Mouse (Mus musculus): ENCODE data around the gene Tspan5. TPM values are rescaled to one million over a fixed set of nuclear protein-coding genes. Genes with fewer than 3 reads are reported as not detected.

Tspan5 gene
- polyA plus RNA-seq, 1 experiment = 3.9 TPM

GRCm38 (mm10) chr3:138853996-138854836 is 112.2 kb downstream of the Tspan5 start:
- H3K27me3 ChIP-seq (ENCODE audit: control insufficient read depth, insufficient read depth, low read length) = no peaks in the 10 kb centered on the region
- WGBS = 90% methylated on average over 16 of the region's 16 CpGs
- H3K27ac ChIP-seq (ENCODE audit: insufficient read depth, low read length) = no peak overlapping the region
- H3K4me1 ChIP-seq (ENCODE audit: control insufficient read depth, insufficient read depth, insufficient read length) = no peaks in the 10 kb centered on the region
- no peaks in the 10 kb centered on the region for H3K36me3 ChIP-seq (ENCODE audit: control insufficient read depth, insufficient read depth, low read length)
- DNase-seq (ENCODE audit: low read depth in 1 of 2, low spot score in 2 of 2) = no peak
- no peak overlapping the region for H3K4me3 ChIP-seq (ENCODE audit: extremely low read depth, insufficient read depth, insufficient read length)
- TF ChIP-seq CTCF (IDR thresholded peaks at IDR 0.05; ENCODE audit: extremely low read depth, insufficient read depth, insufficient read length, insufficient replicate concordance) (no peak), POLR2A (IDR thresholded peaks at IDR 0.05; ENCODE audit: low read depth, low read length) (no peak)

DNA sequence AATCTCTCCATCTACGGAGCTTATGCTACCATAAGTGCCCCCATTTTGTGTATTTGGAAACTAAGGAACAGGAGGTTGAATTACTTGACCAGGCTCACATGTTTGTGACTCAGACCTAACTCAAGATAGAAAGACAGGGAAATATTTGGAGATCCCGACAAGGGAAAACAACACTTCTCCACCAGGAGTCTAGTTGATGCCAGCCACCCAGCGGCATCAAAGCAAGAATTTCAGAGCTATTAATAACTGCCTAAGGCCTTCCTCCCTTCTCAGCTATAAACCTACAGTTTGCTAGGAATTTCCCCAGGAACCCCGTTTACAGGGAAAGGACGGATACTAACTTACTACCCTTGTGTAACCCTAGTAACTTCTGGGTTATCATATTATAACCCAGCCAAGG is 113.4 kb downstream of the Tspan5 start:
- DNase-seq (ENCODE audit: low read depth in 1 of 2, low spot score in 2 of 2) = no peak
- no peaks in the 10 kb centered on the region for H3K36me3 ChIP-seq (ENCODE audit: control insufficient read depth, insufficient read depth, low read length)
- no peaks in the 10 kb centered on the region for H3K27me3 ChIP-seq (ENCODE audit: control insufficient read depth, insufficient read depth, low read length)
- H3K4me1 ChIP-seq (ENCODE audit: control insufficient read depth, insufficient read depth, insufficient read length) = no peaks in the 10 kb centered on the region
- WGBS = 94% methylated on average over 5 of the region's 5 CpGs
- H3K4me3 ChIP-seq (ENCODE audit: extremely low read depth, insufficient read depth, insufficient read length) = no peak overlapping the region
- TF ChIP-seq POLR2A (IDR thresholded peaks at IDR 0.05; ENCODE audit: low read depth, low read length) (no peak), CTCF (IDR thresholded peaks at IDR 0.05; ENCODE audit: extremely low read depth, insufficient read depth, insufficient read length, insufficient replicate concordance) (no peak)
- no peak overlapping the region for H3K27ac ChIP-seq (ENCODE audit: insufficient read depth, low read length)

- Histone ChIP-seq H3K27me3 (ENCODE audit: control insufficient read depth, insufficient read depth, low read length) (no peaks in the 10 kb centered on the region), H3K27ac (ENCODE audit: insufficient read depth, low read length) (no peak overlapping the region), H3K4me3 (ENCODE audit: extremely low read depth, insufficient read depth, insufficient read length) (no peak overlapping the region), H3K36me3 (ENCODE audit: control insufficient read depth, insufficient read depth, low read length) (no peaks in the 10 kb centered on the region), H3K4me1 (ENCODE audit: control insufficient read depth, insufficient read depth, insufficient read length) (no peaks in the 10 kb centered on the region)
- no peak for DNase-seq (ENCODE audit: low read depth in 1 of 2, low spot score in 2 of 2)
- TF ChIP-seq POLR2A (IDR thresholded peaks at IDR 0.05; ENCODE audit: low read depth, low read length) = no peak
- WGBS = 93% methylated on average over 4 of the region's 4 CpGs
Measured at GRCm38 (mm10) chr3:138856946-138857345, 115.0 kb downstream of the Tspan5 start.

GRCm38 (mm10) chr3:138857805-138858546 is 116.0 kb downstream of the Tspan5 start:
- TF ChIP-seq POLR2A (IDR thresholded peaks at IDR 0.05; ENCODE audit: low read depth, low read length) (no peak), CTCF (IDR thresholded peaks at IDR 0.05; ENCODE audit: extremely low read depth, insufficient read depth, insufficient read length, insufficient replicate concordance) (no peak)
- H3K4me3 ChIP-seq (ENCODE audit: extremely low read depth, insufficient read depth, insufficient read length) = no peak overlapping the region
- DNase-seq (ENCODE audit: low read depth in 1 of 2, low spot score in 2 of 2) = no peak
- no peak overlapping the region for H3K27ac ChIP-seq (ENCODE audit: insufficient read depth, low read length)
- H3K27me3 ChIP-seq (ENCODE audit: control insufficient read depth, insufficient read depth, low read length) = no peaks in the 10 kb centered on the region
- 90% methylated on average over 12 of the region's 12 CpGs for WGBS
- no peaks in the 10 kb centered on the region for H3K36me3 ChIP-seq (ENCODE audit: control insufficient read depth, insufficient read depth, low read length)
- no peaks in the 10 kb centered on the region for H3K4me1 ChIP-seq (ENCODE audit: control insufficient read depth, insufficient read depth, insufficient read length)

- H3K4me1 ChIP-seq (ENCODE audit: control insufficient read depth, insufficient read depth, insufficient read length) = no peaks in the 10 kb centered on the region
- no peak overlapping the region for H3K4me3 ChIP-seq (ENCODE audit: extremely low read depth, insufficient read depth, insufficient read length)
- H3K27ac ChIP-seq (ENCODE audit: insufficient read depth, low read length) = no peak overlapping the region
- no peak for TF ChIP-seq CTCF (IDR thresholded peaks at IDR 0.05; ENCODE audit: extremely low read depth, insufficient read depth, insufficient read length, insufficient replicate concordance)
- TF ChIP-seq POLR2A (IDR thresholded peaks at IDR 0.05; ENCODE audit: low read depth, low read length) = no peak
- H3K36me3 ChIP-seq (ENCODE audit: control insufficient read depth, insufficient read depth, low read length) = no peaks in the 10 kb centered on the region
- 91% methylated on average over 6 of the region's 6 CpGs for WGBS
- H3K27me3 ChIP-seq (ENCODE audit: control insufficient read depth, insufficient read depth, low read length) = no peaks in the 10 kb centered on the region
- DNase-seq (ENCODE audit: low read depth in 1 of 2, low spot score in 2 of 2) = no peak
Measured at GRCm38 (mm10) chr3:138858649-138859048, 116.7 kb downstream of the Tspan5 start.

DNA sequence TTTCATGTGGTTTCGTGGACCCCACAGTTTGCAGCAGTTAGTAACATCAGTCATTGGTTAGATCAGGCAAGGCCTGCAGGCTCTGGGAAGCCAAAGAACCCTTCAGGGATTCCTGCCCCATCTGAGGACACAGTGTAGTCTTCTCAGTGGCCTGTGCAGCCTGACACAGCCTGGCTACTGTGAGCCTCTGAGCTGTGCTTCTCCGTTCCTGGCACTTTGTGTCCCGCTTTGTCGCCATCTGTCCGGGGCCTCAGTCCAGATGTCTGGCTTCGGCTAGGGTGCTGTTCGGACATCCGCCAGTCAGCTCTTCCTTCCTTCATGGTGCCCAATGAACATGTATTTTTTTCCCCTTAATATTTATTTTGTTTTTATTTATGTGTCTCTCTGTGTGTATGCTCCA is 117.2 kb downstream of the Tspan5 start:
- H3K4me1 ChIP-seq (ENCODE audit: control insufficient read depth, insufficient read depth, insufficient read length) = no peaks in the 10 kb centered on the region
- no peak overlapping the region for H3K27ac ChIP-seq (ENCODE audit: insufficient read depth, low read length)
- no peaks in the 10 kb centered on the region for H3K27me3 ChIP-seq (ENCODE audit: control insufficient read depth, insufficient read depth, low read length)
- no peak for DNase-seq (ENCODE audit: low read depth in 1 of 2, low spot score in 2 of 2)
- 92% methylated on average over 8 of the region's 8 CpGs for WGBS
- no peak overlapping the region for H3K4me3 ChIP-seq (ENCODE audit: extremely low read depth, insufficient read depth, insufficient read length)
- no peaks in the 10 kb centered on the region for H3K36me3 ChIP-seq (ENCODE audit: control insufficient read depth, insufficient read depth, low read length)
- no peak for TF ChIP-seq POLR2A (IDR thresholded peaks at IDR 0.05; ENCODE audit: low read depth, low read length)
- TF ChIP-seq CTCF (IDR thresholded peaks at IDR 0.05; ENCODE audit: extremely low read depth, insufficient read depth, insufficient read length, insufficient replicate concordance) = no peak

DNA sequence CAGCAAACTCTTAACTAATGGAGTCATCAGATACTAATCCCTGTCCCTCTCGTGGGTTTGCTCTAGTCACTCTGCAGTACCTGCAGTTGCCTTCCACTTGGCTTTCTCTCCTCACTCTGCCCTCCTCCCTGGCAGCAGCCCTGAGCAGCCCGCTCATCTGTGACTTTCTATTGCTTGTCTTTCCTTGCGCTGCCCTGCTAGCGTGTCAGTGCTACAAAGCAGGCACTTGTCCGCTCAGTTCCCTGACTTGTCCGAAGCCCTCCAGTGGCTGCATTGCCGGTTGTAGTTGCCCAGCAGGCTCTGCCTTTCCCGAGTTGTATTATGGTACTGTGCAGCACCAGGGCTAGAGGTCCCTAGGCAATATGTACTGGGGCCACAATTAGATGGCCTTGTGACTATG is 117.7 kb downstream of the Tspan5 start:
- 85% methylated on average over 8 of the region's 8 CpGs for WGBS
- no peaks in the 10 kb centered on the region for H3K36me3 ChIP-seq (ENCODE audit: control insufficient read depth, insufficient read depth, low read length)
- no peak for TF ChIP-seq CTCF (IDR thresholded peaks at IDR 0.05; ENCODE audit: extremely low read depth, insufficient read depth, insufficient read length, insufficient replicate concordance)
- TF ChIP-seq POLR2A (IDR thresholded peaks at IDR 0.05; ENCODE audit: low read depth, low read length) = no peak
- H3K4me1 ChIP-seq (ENCODE audit: control insufficient read depth, insufficient read depth, insufficient read length) = no peaks in the 10 kb centered on the region
- no peak overlapping the region for H3K27ac ChIP-seq (ENCODE audit: insufficient read depth, low read length)
- no peak overlapping the region for H3K4me3 ChIP-seq (ENCODE audit: extremely low read depth, insufficient read depth, insufficient read length)
- DNase-seq (ENCODE audit: low read depth in 1 of 2, low spot score in 2 of 2) = no peak
- no peaks in the 10 kb centered on the region for H3K27me3 ChIP-seq (ENCODE audit: control insufficient read depth, insufficient read depth, low read length)
